Mouse (Mus musculus) thymus, adult 2 months (tissue): ENCODE measurements around the gene Zc3h12c. TPM values are rescaled to one million over a fixed set of nuclear protein-coding genes. Genes with fewer than 3 reads are reported as not detected.

ENCODE experiments used
- DNase-seq: peaks from one replicate; pipeline ENCODE4 v3.0.0; 2021
- H3K27ac ChIP-seq: fragments of 200-500 bp; 2 replicates; pipeline ENCODE4 v1.5.1; 2012; ENCODE audit warnings: low read length, control low read depth; ENCODE audit not compliant: control insufficient read depth, insufficient read depth
- H3K27me3 ChIP-seq: fragments of 200-500 bp; 2 replicates; pipeline ENCODE4 v1.6.1; 2012; ENCODE audit warnings: mild to moderate bottlenecking, low read length, moderate library complexity, mixed read lengths; ENCODE audit not compliant: control insufficient read depth, insufficient read depth
- H3K36me3 ChIP-seq: fragments of 200-500 bp; 2 replicates; pipeline ENCODE4 v1.6.1; 2012; ENCODE audit warnings: mild to moderate bottlenecking, low read length, moderate library complexity; ENCODE audit not compliant: control insufficient read depth, insufficient read depth
- H3K4me1 ChIP-seq: fragments of 200-500 bp; replicated peaks from 2 replicates; pipeline ENCODE4 v1.6.1; 2012; ENCODE audit warnings: low read length; ENCODE audit not compliant: control insufficient read depth, insufficient read depth
- H3K4me3 ChIP-seq: fragments of 200-500 bp; 2 replicates; pipeline ENCODE4 v1.5.1; 2012; ENCODE audit warnings: mild to moderate bottlenecking, low read length, control low read depth, moderate library complexity; ENCODE audit not compliant: control insufficient read depth, insufficient read depth
- CTCF ChIP-seq: fragments of 200-500 bp; IDR thresholded peaks from 2 replicates; pipeline ENCODE4 v1.5.1; 2012; ENCODE audit warnings: mild to moderate bottlenecking, control low read depth, low read length, moderate library complexity, borderline replicate concordance; ENCODE audit not compliant: control insufficient read depth, poor library complexity, insufficient read depth; ENCODE audit errors: extremely low read depth
- POLR2A ChIP-seq: fragments of 200-500 bp; IDR thresholded peaks from 2 replicates; pipeline ENCODE4 v1.6.1; 2012; ENCODE audit warnings: mild to moderate bottlenecking, low read length, control low read depth, moderate library complexity; ENCODE audit not compliant: control insufficient read depth, poor library complexity, insufficient read depth; ENCODE audit errors: extremely low read depth
- WGBS: fragments of 180-500 bp; shearing (Covaris S2); methylation state at CpG from one replicate; pipeline ENCODE4 v1.1.7; 2018; 5-methylcytosine and 5-hydroxymethylcytosine counted together
- polyA plus RNA-seq: library from polyadenylated mRNA; depleted of rRNA; stranded (reverse); fragments of >200 nt; gene quantifications from 2 replicates; pipeline ENCODE4 v1.2.3, GENCODE M21; 2012

The Zc3h12c gene
- polyA plus RNA-seq, 1 experiment = 1.5 TPM

DNA sequence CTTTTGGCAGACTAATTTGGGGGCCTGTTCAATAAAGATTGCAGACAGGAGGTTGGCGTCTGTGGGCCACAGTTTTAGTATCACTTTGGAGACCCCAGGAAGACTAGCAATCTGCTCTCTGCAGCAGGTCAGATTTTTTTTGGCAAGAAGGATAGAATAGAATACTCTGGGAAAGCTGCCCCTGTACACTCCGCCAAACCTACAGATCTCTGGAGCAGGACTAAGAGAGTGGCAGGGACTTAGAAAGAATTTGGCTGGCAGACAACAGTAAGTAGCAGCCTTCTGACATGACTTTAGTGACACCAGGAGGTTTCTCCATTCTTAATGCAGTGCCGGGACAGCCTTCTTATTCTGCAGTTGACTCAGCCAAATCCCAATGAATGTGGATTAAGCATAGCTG is 1.8 kb upstream of the Zc3h12c start:
- H3K36me3 ChIP-seq = no peaks in the 10 kb centered on the region
- no peaks in the 10 kb centered on the region; the same call in 1 of the 2 replicates for H3K27me3 ChIP-seq
- no peak for DNase-seq
- no peak overlapping the region for H3K4me3 ChIP-seq
- TF ChIP-seq CTCF (no peak), POLR2A (no peak)
- no peak overlapping the region for H3K27ac ChIP-seq
- 95% methylated on average over 3 of the region's 3 CpGs for WGBS
- peaks cover 9% of the 10 kb centered on the region for H3K4me1 ChIP-seq

DNA sequence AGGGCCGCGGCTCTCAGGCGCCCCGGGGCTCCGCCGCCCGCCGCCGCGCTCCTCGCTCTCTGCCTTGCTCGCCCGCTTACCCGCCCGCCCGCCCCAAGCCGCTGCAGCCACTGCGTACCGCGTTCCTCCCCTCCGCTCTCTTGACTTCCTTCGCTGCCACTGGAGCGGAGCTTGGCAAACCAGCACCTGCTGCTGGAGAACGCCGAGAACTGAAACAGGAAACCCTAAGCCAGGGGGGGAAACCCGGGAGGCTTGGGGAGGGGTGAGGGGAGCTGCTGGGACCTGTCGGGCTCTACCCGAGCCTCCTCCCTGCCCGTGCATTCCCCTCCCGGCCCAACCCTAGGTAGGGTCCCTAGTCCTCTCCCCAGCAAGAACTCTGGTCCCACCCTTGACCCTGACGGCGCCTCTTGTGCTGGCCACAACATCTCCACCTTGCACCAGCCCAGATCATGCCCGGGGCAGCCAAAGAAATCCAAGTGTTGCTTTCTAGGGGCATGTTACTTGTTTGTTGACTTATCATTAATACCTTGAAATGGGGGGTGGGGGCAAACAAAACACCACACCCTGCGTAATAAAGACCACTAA is 406 bp upstream of the Zc3h12c start:
- no peaks in the 10 kb centered on the region for H3K36me3 ChIP-seq
- no peak overlapping the region for H3K27ac ChIP-seq
- TF ChIP-seq POLR2A (no peak), CTCF (no peak)
- DNase-seq = peak; percentile 67
- 3% methylated on average over 33 of the region's 34 CpGs for WGBS
- peak overlapping the region; percentile 13; the same call in 1 of the 2 replicates for H3K4me3 ChIP-seq
- no peaks in the 10 kb centered on the region; the same call in 1 of the 2 replicates for H3K27me3 ChIP-seq
- H3K4me1 ChIP-seq = peaks cover 9% of the 10 kb centered on the region

DNA sequence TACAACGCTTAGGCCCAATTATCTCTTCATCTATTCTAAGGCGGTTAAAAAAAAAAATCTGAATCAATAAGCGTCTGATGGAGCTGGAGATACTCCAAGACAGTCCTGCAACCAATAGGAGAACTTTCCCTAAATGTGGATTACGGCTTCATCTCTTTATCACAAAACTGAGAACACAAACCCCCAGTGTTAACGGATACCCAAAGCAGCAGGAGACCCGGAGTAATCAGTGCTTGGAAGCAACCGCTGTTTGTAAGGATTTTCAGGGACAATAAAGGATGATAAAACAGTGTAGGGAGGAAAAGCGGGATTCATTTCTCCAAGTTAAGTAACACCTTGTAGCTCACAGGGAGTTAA is 888 bp downstream of the Zc3h12c start:
- Histone ChIP-seq H3K4me1 (peaks cover 9% of the 10 kb centered on the region), H3K27ac (no peak overlapping the region), H3K36me3 (no peaks in the 10 kb centered on the region), H3K4me3 (peak overlapping the region; percentile 61), H3K27me3 (no peaks in the 10 kb centered on the region; the same call in 1 of the 2 replicates)
- no peak for DNase-seq
- 49% methylated on average over 8 of the region's 8 CpGs for WGBS
- TF ChIP-seq POLR2A = no peak
- no peak for TF ChIP-seq CTCF

DNA sequence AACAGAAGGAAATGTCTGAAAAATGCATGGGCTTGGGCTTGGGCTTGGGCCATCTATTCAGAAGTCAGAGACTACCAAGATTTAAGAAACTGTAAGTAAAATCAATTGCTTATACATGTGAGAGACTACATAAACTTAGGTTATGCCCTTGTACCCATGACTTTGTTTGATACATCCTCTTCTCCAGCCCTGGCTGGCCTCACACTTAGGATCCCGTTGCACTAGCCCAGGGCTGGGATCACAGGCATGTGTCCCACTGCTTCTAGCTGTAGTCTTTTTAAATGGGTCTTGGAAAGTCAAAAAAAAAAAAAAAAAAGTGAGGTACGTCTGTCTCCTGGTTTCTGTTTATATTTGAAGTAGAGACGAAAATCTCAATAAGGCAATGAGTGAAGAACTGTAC is 1.3 kb downstream of the Zc3h12c start:
- H3K4me3 ChIP-seq = no peak overlapping the region
- WGBS = 73% methylated on average over 3 of the region's 3 CpGs
- DNase-seq = no peak

DNA sequence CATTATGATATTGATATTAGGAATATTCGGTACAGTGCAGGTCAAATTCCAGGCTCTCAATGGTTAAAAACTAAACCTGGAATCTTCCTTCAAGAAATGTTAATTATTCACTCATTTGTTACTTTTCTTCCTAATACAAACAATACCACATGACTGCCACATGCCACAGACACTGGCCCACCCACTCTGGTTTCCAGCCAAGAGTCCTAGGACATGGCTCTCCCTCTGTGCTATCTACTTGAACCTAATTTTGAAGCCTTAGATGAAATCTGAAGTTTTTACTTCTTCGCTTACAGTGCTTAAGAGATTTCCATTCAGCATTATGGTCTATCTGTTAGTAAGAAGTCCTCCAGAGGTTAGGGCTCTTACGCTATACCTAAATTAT is 2.7 kb downstream of the Zc3h12c start:
- 97% methylated on average over 3 of the region's 3 CpGs for WGBS
- no peaks in the 10 kb centered on the region; the same call in 1 of the 2 replicates for H3K27me3 ChIP-seq
- H3K27ac ChIP-seq = no peak overlapping the region
- TF ChIP-seq CTCF = no peak
- TF ChIP-seq POLR2A = no peak
- no peak overlapping the region for H3K4me3 ChIP-seq
- DNase-seq = no peak
- H3K4me1 ChIP-seq = peaks cover 9% of the 10 kb centered on the region
- no peaks in the 10 kb centered on the region for H3K36me3 ChIP-seq

More for the DNA sequence above, 1.3 kb downstream of the Zc3h12c start:
- H3K27ac ChIP-seq = no peak overlapping the region
- TF ChIP-seq CTCF (no peak), POLR2A (no peak)
- no peaks in the 10 kb centered on the region for H3K36me3 ChIP-seq
- H3K27me3 ChIP-seq = no peaks in the 10 kb centered on the region; the same call in 1 of the 2 replicates
- peaks cover 9% of the 10 kb centered on the region for H3K4me1 ChIP-seq

DNA sequence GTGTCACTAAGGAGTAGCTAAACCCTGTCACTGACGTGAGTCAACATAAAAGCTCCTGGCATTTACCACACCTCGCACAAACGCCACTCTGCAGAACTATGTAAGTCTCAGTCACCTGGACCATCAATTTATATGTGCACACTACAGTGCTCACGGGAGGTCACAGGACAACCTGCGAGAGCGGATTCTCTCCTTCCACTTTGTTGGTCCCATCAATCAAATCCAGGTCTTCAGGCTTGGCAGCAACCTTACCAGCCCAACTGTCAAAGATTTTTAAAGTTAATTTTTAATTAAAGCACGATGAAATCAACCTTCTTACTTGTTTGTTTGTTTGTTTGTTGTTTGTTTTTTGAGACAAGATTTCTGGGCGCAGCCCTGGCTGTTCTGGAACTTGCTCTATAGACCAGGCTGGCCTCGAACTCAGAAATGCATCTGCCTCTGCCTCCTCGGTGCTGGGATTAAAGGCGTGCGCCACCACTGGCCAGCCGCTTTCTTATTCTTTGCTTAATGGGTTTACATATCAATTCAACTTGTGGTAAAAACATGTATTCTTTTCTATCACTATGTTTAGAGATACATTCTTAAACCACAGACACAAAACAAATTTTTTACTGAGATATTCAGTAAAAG is 3.2 kb downstream of the Zc3h12c start:
- Histone ChIP-seq H3K36me3 (no peaks in the 10 kb centered on the region), H3K27me3 (no peaks in the 10 kb centered on the region; the same call in 1 of the 2 replicates), H3K4me3 (no peak overlapping the region), H3K27ac (no peak overlapping the region), H3K4me1 (peaks cover 9% of the 10 kb centered on the region)
- TF ChIP-seq POLR2A (no peak), CTCF (no peak)
- DNase-seq = no peak
- whole genome bisulfite sequencing = 95% methylated on average over 13 of the region's 13 CpGs

DNA sequence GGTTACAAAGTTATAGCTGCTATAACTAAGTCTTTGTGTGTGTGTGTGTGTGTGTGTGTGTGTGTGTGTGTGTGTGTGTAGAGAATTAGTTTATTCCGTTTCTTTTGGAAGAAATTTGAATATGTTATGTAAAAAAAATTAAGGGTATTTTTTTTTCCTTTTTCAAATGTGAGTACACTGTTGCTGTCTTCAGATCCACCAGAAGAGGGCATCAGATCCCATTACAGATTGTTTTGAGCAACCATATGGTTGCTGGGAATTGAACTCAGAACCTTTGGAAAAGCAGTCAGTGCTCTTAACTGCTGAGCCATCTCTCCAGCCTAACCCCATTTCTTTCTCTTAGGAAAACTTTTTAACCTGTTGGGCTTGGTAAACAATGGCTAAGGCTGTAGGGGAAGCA is 7.9 kb downstream of the Zc3h12c start:
- TF ChIP-seq POLR2A (no peak), CTCF (no peak)
- WGBS = 89% methylated on average over 1 of the region's 1 CpGs
- H3K4me3 ChIP-seq = no peak overlapping the region

More for the DNA sequence above, 7.9 kb downstream of the Zc3h12c start:
- H3K27ac ChIP-seq = no peak overlapping the region
- no peaks in the 10 kb centered on the region for H3K36me3 ChIP-seq
- no peaks in the 10 kb centered on the region for H3K4me1 ChIP-seq
- no peaks in the 10 kb centered on the region for H3K27me3 ChIP-seq
- no peak for DNase-seq
